Mouse (Mus musculus) liver, adult (tissue): ENCODE measurements around the gene AC124502.3.

ENCODE experiments used
- GATA4 ChIP-seq: IDR thresholded peaks from 2 replicates; pipeline ENCODE4 v1.6.1; 2014; ENCODE audit warnings: mild to moderate bottlenecking, low read length; ENCODE audit not compliant: insufficient replicate concordance

Gene AC124502.3

GRCm38 (mm10) chr19:5049325-5049724, 10.6 kb downstream of the AC124502.3 start:
- no peak for TF ChIP-seq GATA4

GRCm38 (mm10) chr19:5050047-5050905, 11.6 kb downstream of the AC124502.3 start, which contains the start of gene Rin1:
Gene Rin1, plus strand, starts transcription at chr19:5050481.
- no peak for TF ChIP-seq GATA4

- TF ChIP-seq GATA4 = no peak
These were observed 12.3 kb downstream of the AC124502.3 start for GRCm38 (mm10) chr19:5051031-5051430.

GRCm38 (mm10) chr19:5051515-5051914, 12.8 kb downstream of the AC124502.3 start:
- TF ChIP-seq GATA4 = no peak

- no peak for TF ChIP-seq GATA4
These were observed 13.6 kb downstream of the AC124502.3 start for GRCm38 (mm10) chr19:5052166-5052822.

- no peak for TF ChIP-seq GATA4
These were observed 14.2 kb downstream of the AC124502.3 start for GRCm38 (mm10) chr19:5052853-5053252.

GRCm38 (mm10) chr19:5053909-5054308, 15.2 kb downstream of the AC124502.3 start:
- no peak for TF ChIP-seq GATA4

- TF ChIP-seq GATA4 = no peak
These were observed 17.6 kb downstream of the AC124502.3 start for GRCm38 (mm10) chr19:5056251-5056650.

GRCm38 (mm10) chr19:5057876-5058775, 19.4 kb downstream of the AC124502.3 start:
- TF ChIP-seq GATA4 = no peak

GRCm38 (mm10) chr19:5058801-5059771, 20.4 kb downstream of the AC124502.3 start:
- TF ChIP-seq GATA4 = no peak

- TF ChIP-seq GATA4 = no peak
These were observed 22.0 kb downstream of the AC124502.3 start for GRCm38 (mm10) chr19:5060365-5061330.

GRCm38 (mm10) chr19:5062041-5062440, 23.4 kb downstream of the AC124502.3 start:
- TF ChIP-seq GATA4 = no peak

GRCm38 (mm10) chr19:5062446-5062845, 23.8 kb downstream of the AC124502.3 start:
- no peak for TF ChIP-seq GATA4
